ENCODE assay signal across 10 mouse cellular contexts in genomic region chr12:69516314-69516916, GRCm38 (mm10).
A peak's percentile ranks its signal among the peaks of the same experiment; 100 is the strongest.
DNase-seq lines count a peak whose midpoint lies in the region; ATAC-seq and TF ChIP-seq lines count a peak whose summit lies in the region.
"Had no signal": no experiment of that assay in that cellular context is flagged by ENCODE, and none has a peak within 500 bp of the region (broad histone marks: within the 10 kb centered on the region; RNA-seq: fewer than 3 reads in every experiment).

No protein-coding gene starts in this region.

- H3K4me2 ChIP-seq in liver, postnatal 0 days (ENCODE audit: low read depth, low read length), result no peak overlapping the region
- H3K4me2 ChIP-seq: heart, embryonic 13.5 days had no signal

- H3K9me3 ChIP-seq in liver, postnatal 0 days (ENCODE audit: low read length), result no peaks in the 10 kb centered on the region
- H3K9me3 ChIP-seq: heart, embryonic 13.5 days had no signal

- TF ChIP-seq CTCF in liver, postnatal 0 days (IDR thresholded peaks at IDR 0.05; ENCODE audit: low read depth), result no peak

- H3K27me3 ChIP-seq in liver, postnatal 0 days (ENCODE audit: insufficient read depth, low read length), result no peaks in the 10 kb centered on the region
- H3K27me3 ChIP-seq: heart, embryonic 13.5 days had no signal

- 37% methylated on average over 10 of the region's 10 CpGs for WGBS in liver, postnatal 0 days (ENCODE audit: insufficient replicate concordance)

- no peak overlapping the region for H3K4me3 ChIP-seq in liver, postnatal 0 days (ENCODE audit: low read depth, low read length)
- H3K4me3 ChIP-seq: heart, embryonic 13.5 days had no signal

- intact Hi-C loops in left cerebral cortex, postnatal 4 days (cut with DNase I), result no loop called here
- intact Hi-C loops in left cerebral cortex, postnatal 10 days (cut with DNase I), result no loop called here

- no peak for TF ChIP-seq EP300 in liver, postnatal 0 days (IDR thresholded peaks at IDR 0.05; ENCODE audit: low read depth)

- peaks cover 33% of the 10 kb centered on the region for H3K4me1 ChIP-seq in liver, postnatal 0 days (ENCODE audit: insufficient read depth)

- no peak for DNase-seq in liver, postnatal 0 days
- DNase-seq in liver, result no peak
- peak; percentile 32 for DNase-seq in brain, adult 2 months (ENCODE audit: low read depth, low spot score)
- DNase-seq in thymus, postnatal 14 days, result peak; percentile 70
- DNase-seq in left cerebral cortex, postnatal 4 days, result no peak
- no peak for DNase-seq in left cerebral cortex, postnatal 10 days (ENCODE audit: extremely low spot score in 1 of 2, low spot score in 2 of 2)
- no peak for DNase-seq in right cerebral cortex, adult 18-20 months
- DNase-seq: cerebellum, adult 9-11 months had no signal

- H3K27ac ChIP-seq in liver, postnatal 0 days (ENCODE audit: low read depth), result peak overlapping the region; percentile 1; the same call in 1 of the 2 replicates

- H3K36me3 ChIP-seq in liver, postnatal 0 days (replicated peaks; ENCODE audit: insufficient read depth, low read length), result no peaks in the 10 kb centered on the region
- H3K36me3 ChIP-seq: heart, embryonic 13.5 days had no signal

- H3K9ac ChIP-seq in liver, postnatal 0 days (replicated peaks), result no peak overlapping the region
- H3K9ac ChIP-seq: heart, embryonic 13.5 days had no signal

- no peak for ATAC-seq in liver, postnatal 0 days
- peak; percentile 65 for ATAC-seq in megakaryocyte progenitor cell, adult 5-6 weeks (replicated peaks; ENCODE audit: poor library complexity)

Comparison
In these comparisons a context has a peak if more than half of its experiments do, and no peak if none do; other contexts are left out.
1. DNase-seq: peak in brain, adult 2 months (single experiment) and thymus, postnatal 14 days (single experiment); none in liver, postnatal 0 days (single experiment), liver (single experiment), left cerebral cortex, postnatal 4 days (single experiment), left cerebral cortex, postnatal 10 days (0 of 2) and right cerebral cortex, adult 18-20 months (single experiment).